Mouse (Mus musculus): ENCODE measurements around the gene Ablim1.

Gene Ablim1

DNA sequence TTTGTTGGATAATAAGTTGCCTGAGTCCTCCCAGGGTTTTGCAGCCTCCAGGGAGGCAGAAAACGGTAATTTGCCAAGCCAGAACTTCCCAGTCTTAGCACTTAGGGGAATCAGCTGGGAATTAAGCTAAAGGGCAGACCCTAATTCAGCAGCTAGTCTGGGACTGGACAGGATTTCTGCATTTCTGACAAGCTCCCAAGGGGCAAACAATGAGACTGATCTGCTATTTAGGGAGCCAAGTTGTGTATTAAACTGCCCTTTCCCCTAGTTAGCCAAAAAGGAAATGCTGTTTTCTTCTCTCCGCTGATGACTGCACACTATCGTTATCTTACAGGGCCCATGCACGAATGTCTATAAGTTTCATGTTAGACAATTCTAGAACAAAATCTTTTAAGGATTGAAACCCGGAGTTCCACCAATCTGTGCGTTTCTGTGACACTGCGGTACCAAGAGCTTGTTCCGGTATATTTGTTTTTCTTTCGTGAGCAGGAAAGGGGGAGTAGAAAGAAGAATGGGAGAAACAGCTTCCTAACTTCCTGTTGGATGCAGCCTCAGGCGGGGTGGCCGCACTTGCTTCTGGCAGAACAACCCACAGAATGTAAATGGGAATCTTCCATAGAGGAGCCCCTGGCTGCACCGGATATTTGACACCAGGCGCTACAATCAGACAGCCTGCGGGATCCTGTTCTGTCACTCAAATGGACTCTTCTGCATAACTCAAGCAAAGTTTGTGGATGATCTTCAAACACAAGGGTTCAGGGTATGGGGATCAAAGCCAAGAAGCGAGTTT, 297.5 kb downstream of the Ablim1 start:
- DNase-seq (ENCODE audit: low read depth, low spot score), result no peak

DNA sequence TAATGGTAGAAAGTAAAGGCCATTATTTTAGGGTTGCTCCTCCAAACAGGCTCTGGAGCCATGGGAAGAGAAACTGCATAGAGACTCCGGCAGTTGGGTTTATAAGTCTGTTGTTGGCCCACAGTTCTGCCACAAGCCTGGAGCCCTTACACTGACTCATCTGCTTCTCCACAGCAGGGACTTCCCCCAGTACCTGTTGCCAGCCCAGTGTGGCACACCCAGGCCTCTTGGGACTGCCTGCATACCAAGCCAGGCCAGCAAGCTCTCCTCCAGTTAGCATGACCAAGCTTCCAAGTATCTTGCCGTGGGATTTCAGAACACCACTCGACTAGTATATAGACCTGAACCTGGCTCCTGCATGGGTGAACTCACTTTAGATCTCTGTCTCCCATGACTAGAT, 299.9 kb downstream of the Ablim1 start:
- DNase-seq (ENCODE audit: low read depth, low spot score), result peak; percentile 15

DNA sequence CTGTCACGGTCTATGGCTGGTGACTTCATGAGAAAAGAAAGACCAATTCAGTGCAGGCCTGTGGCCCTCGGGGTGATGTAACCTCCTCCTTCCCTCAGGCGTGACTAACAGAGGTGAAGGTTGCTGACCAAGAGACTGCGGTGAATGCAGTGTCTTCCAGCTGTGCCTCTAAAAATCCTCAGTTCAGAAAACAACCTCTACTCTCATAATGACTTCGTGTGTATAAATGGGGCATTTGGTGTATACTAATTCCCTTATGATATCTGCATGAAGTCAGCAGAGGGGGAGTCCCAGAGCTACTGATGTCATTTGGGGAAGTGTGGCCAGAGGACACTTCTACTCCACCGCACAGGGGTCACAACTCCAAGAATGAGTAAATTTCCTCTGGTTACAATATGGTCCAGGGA, 301.4 kb downstream of the Ablim1 start:
- peak; percentile 69 for DNase-seq (ENCODE audit: low read depth, low spot score)

DNA sequence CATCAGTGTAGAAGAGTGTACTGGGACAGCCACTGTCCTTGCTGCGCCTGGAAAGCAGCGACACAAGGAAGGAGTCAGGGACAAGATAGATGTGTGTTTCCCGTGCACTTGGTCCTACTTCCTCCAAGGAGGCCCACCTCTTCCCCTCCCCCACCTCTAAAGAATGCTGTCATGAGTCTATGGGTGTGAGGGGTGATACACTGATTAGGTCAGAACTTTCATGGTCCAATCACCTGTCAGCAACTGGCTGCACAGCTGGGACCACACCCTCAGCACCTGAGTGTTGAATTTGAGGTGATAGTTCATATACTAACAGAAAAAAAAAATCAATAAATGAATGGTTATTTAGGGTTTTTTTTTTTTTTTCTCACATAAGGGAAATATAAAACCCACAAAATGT, 302.7 kb downstream of the Ablim1 start:
- peak; percentile 10 for DNase-seq (ENCODE audit: low read depth, low spot score)

DNA sequence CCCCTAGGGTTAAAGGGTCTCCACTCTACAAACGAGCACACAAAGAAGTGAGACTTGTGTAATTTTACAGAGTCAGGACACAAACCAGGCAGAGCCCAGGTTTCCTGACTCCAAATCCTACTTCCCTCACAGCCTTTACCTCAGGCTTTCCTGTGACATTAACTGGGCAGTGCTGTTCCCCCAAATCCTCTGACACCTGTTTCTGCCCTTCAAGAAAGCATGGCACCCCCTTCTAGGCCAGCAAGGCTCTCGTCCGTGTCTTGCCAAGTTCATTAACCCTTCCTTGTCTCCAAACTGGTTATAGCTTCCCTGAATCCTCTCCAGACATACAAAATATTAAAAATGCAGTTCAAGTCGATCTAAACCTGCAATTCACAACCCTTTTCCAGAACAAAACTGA, 304.7 kb downstream of the Ablim1 start:
- no peak for DNase-seq (ENCODE audit: low read depth, low spot score)

DNA sequence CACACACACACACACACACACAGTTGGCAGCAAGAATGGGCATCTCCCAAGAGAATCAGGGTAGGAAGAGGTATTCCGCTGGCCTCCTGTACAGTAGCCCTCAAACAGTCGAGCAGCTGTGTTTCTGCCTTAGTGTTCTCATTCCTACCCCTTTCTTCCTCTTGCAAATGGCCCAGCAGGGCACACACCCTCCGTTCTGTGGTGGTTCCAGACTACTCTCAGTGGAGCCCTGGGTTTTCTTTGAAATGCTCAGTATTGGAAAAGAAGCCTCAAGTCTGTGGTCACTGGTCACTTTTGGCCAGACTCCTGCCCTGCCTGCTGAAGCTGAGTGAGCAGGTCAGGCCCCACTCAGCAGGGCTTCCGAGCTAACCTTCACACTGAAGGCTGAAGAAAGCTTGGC, 305.1 kb downstream of the Ablim1 start:
- no peak for DNase-seq (ENCODE audit: low read depth, low spot score)

DNA sequence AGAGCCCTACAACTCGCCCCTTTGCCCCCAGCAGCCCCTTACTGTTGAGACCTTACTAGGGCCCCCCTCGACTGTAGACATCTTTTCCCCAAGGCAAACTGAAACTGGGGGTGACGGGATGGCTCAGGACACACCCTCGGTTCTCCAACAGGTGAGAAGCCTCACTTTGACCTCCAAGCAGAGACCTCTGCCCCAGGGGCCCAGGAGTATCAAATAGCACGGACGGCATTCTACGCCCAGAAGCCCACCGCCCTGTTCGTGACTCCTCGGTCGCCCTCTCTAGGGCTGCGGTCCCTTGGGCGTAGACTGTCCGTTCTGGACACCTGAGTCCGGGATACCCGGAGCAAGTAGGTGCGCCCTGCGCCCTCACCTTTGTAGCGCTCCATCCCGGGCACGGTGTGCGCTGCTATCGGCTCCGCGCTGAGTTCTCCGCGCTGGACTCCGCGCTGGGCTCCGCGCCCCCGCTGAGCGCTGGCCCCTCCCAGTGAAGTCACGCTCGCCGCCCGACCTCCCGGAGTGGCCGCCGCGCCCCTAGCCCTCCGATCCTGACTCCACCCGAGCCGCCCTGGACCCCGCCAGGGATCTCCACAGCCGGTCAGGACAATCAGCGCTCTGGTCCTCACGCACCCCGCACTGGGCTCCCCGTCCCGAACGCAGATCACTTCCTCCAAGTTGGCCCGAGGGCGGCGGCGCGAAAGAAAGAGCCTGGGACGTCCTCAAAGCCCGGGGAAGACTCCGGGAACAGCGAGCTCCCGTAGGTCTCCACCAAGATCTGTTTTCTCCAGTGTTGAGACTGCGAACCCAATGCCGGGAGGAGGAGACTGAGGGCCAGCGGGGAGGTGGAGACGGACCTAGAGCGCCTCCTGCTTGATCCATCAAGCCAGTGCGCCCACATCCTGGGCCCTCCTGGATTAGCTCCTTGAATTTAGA, 306.7 kb downstream of the Ablim1 start, which contains the start of gene Afap1l2:
Gene Afap1l2 (minus strand): TSS at position 448 of the 930 bp plus-strand sequence.
- no peak for DNase-seq (ENCODE audit: low read depth, low spot score)

DNA sequence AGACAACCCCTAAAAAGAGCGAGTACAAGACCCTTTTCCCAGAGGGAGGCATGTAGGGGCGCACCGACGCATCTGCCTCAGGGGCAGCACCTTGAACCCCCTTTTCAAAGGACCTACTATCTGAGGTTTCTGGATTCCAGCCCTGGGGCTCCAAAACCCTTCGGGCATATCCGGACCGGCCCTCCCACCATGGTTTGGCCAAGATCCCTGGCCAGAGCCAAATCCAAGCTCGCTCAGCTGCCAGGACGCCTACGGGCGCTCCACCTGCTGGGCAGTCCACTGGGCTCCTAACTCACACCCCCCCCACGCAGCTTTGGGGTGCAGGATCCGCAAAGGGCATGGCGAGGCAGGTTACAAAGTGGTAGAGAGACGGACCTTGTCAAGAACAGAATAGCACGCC, 307.4 kb downstream of the Ablim1 start:
- DNase-seq (ENCODE audit: low read depth, low spot score), result no peak

DNA sequence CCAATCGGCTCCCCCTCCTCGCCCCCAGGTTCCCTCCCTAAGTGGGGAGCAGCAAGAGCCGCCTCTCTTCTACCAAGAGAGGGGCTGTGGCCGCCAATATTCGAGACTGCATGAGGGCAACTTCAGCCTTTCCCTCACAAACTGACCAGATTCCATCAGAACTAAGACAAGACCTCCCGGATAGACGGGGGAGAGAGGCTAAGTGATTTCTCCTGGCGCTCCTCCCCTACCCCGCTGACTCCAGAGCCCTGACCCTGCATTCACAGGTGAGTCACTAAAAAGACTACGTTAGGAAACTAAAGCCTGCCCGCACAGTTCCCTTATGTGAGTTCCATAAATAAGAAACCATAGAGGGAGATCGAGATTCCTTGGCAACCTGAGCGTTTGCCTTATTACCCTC, 307.9 kb downstream of the Ablim1 start:
- DNase-seq (ENCODE audit: low read depth, low spot score), result no peak

DNA sequence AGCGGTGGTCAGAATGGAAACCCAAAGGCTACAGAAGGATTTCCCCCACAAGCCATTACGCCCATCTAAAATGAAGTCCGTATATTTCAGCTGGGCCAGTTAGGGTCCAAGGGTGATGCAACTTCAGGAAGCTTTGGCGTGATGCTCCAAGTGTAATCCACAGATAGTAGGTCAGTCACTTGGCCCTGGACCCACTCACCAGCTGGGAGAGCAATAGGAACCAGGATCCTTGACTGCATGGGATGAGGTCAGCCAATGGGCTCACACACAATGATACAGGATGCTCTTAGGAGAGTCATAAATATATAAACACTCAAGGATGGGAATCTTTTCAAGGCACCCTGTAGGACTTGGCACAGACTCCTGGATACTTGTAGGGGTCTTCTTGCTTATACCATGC, 309.7 kb downstream of the Ablim1 start:
- DNase-seq (ENCODE audit: low read depth, low spot score), result no peak

DNA sequence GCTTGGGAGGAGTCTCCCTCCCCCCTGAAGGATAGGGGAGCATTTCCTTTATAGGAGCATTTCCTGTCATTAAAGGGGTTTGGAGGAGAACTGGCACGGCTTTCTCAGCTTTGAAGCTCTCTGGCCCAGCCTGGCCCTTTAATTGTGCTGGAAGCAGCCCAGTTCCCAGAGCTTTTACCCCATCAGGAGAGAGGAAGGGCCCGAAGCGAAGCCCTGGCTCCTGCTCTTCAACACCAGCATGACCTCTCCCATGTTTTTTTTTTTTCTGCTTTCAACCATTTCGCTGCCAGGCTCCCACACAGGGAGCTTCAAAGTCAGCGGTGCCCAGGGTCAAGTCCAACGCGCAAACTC, 311.3 kb downstream of the Ablim1 start:
- DNase-seq (ENCODE audit: low read depth, low spot score), result no peak

DNA sequence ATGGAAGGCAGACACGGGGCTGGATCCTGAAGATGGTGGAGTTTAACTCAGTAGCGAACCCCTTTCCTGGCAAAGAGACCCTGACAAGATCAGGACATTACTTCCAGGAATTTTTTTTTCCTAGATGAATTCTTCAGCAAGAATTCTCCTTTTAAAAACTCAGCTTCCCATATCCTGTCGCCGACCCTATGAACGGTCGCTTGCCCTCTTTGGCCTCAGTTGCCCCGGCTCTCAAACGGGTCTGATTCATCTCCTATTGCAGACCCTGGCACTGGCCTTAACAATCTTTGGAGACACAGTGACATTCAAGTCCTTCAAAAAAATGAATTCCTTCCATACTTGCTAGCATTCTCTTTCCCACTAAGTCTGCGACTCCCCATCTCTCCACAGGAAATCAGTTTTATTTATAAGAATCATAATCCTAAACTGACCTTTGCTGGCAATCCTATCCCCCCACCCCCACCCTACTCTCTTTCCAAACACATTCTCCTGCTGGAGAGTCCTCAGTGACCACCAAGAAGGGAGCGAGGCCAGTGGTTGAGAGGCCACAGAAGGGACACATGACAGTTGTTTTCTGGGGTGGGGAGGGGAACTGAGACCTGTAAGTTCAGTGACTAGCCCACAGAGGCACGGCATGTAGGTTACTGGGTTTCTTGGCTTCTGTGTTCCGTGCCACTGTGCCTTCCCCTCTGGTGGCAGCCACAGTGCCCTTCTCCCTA, 311.8 kb downstream of the Ablim1 start:
- no peak for DNase-seq (ENCODE audit: low read depth, low spot score)

DNA sequence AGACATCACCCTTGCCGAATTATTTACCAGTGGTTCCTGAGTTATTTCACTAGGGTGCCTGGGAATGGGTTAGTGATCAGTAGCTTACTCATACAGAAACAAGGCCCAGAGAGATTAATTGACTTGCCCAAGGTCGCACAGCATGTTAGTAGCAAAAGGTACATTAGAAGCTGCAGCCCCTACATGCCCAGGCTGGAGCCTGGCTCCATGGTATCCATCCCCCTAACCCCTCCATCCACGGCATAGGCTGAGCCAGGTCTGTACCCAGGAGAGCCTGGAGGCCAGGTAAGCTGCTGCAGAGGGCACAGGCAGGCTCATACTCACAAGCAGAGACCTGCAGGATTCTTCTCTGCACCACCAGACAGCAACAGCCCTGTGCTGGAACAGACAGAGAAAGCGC, 312.8 kb downstream of the Ablim1 start:
- DNase-seq (ENCODE audit: low read depth, low spot score), result no peak

DNA sequence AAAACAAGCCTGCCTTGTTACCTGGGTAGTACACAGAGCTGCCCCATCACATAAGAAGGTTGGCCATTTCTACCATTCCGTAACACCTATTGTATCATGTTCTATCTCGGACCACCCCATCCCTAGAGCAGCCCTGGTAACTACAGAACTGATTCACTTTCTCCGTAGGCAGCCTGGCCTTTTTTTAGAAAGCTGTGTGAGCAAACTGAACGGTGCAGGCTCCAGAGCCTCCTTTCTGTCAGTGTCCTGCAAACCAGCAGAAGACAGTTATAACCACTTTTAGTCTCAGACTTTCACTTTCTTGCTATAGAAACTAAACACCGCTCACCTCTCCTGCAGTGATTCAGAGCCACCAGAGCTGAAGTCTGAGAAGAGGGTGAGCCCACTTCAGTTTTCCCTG, 314.1 kb downstream of the Ablim1 start:
- DNase-seq (ENCODE audit: low read depth, low spot score), result no peak

DNA sequence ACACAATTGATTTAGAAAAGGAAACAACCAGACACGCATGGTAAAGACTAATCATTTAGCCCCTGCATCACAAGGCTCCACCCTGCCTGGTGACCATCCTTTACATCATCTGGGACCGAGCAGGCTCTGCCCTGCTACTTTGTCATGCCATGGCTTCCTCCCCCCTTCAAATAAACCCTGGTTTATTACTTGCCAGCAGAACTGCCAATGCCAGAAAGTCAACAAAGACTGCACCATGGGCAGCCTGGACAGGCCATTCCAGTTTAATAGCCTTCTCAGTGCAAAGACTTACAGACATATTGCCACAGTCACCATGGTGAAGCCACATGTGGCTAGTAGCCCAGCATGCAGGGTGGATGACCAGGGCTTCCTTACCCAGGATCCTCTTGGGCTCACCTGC, 314.9 kb downstream of the Ablim1 start:
- no peak for DNase-seq (ENCODE audit: low read depth, low spot score)

DNA sequence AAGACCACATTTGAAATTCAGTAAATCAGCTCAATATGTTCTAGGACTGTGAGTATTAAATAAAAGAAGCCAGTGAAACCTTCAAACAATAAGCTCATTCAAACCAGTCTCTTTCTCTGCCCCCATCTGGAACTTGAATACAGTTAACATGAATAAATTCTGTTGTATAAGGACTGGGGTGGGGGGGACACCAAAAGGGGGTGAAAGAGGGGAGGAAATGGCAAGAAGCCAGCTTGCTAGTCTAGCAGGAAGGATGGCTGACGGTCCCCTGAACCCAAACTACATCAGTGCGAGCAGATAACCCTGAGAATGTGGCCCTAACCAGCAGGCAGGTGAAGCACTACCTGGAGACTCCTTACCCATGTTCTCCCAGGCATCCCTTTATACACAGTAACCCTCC, 315.8 kb downstream of the Ablim1 start:
- DNase-seq (ENCODE audit: low read depth, low spot score), result no peak

DNA sequence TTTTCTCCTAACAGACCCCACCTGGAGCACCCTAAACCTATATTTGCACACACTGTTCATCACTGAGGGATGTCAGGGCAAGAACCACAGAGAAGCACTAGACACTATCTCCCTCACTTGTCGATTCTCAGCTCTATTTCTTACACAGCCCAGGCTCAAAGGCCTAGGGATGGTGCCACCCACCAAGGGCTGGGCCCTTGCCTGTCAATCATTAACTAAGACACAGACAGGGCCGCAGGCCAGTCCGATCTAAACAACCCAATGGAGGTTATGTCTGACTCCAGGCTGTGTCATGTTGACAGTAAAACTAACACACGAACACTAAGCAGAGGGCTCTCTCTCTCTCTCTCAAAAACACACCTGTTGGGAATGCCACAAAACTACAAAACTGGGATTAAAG, 316.4 kb downstream of the Ablim1 start:
- no peak for DNase-seq (ENCODE audit: low read depth, low spot score)

DNA sequence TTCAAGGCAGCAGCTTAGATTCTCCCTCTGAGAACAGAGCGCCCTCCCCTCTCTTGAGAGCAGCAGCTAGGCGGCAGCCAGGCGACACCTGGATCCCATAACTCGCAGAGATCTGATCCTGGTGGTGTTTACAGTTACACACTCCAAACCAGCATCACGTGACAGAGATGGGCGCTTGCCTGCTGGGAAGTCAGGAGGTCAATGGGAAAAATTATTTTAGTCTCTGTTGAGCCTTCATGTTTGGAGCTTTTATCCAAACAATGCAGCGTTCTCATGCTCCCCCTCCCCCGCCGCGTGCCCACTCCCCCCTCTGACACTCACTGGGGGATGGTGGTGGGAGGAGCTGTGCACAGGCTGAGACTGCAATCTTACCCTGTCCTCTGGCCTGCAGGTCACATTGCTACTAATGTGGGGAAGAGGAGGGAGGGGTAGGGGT, 317.5 kb downstream of the Ablim1 start:
- DNase-seq (ENCODE audit: low read depth, low spot score), result no peak

DNA sequence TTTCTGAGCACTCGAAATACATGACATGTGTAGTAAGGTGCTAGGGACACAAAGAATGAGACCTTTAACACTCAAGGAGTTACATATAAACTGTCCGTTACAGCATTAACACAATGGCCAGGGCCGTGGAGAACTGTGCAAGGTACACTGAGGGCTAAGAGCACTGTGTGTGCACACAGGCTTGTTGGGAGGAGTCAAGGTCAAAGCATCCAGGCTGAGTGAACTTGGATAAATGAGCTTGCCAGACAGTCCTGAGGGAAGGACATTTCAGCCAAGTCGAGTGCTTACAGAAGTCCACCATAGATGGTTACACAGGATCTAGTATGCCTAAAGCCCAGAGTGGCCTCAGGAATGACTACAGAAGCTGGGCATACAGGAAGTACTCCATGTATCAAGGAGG, 319.3 kb downstream of the Ablim1 start:
- DNase-seq (ENCODE audit: low read depth, low spot score), result no peak

DNA sequence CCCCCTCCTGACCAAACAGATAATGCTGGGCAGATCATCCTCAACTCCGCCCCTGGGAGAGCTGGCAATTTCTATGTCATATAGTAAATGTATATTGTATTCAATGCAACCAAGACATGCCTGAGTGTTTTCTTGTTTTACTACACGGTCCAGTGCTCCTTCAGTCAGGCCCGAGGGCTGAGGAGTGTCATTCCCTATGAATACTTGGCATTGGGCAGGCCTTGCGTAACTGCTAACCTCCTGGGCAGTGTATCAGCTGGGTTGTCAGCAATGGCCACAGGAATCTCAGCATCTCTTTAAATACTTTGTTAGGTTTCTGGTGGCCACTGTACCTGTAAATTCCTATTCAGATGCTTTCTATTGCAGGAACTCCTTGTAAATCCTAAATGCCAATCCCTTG, 320.1 kb downstream of the Ablim1 start:
- DNase-seq (ENCODE audit: low read depth, low spot score), result no peak

DNA sequence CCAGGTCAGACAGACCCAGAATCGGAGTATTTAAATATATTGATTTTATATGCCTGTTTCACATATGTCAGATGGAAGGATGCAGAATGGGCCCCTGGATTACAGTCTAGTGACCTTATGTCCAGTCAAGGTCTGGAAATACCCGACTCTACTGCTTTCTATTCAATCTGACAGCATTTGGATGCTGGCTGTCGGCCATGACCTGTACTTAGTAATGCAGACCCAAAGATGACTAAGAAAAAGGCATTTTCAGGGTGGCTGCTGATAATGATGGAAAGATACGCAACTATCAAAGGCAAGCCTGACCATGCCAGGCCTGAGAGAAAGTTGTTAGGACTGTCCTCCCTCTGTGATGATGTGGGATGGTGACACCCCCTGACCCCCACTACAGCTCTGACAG, 321.0 kb downstream of the Ablim1 start:
- no peak for DNase-seq (ENCODE audit: low read depth, low spot score)

DNA sequence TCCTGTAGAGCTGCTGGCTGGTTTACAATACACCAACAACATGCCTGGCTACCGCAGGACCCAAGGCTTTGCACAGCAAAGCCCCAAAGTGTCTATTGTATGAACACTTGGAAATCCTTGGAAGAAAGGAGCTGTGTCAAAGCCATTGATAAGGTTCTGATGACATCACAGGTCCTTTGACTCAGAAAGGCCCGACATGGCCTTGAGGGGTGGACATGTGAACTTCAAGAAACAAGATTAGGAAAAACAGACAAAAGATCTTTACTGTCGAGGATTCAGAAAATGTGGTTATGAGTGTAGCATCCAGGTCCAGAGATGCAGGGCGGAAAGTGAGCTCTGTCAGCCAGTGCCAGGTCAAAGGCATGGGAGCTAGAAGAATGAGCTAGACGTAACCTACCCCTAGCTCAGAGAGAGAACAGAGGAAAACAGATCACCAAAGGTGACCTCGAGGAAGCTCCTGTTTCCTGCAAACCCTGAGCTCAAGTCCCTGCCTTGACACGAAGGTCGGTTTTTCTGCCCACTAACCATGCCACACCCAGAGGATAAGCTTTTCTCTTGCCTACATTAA, 321.7 kb downstream of the Ablim1 start:
- no peak for DNase-seq (ENCODE audit: low read depth, low spot score)
